Comparison of ENCODE assay signal across 15 mouse cellular contexts in the genomic region with DNA sequence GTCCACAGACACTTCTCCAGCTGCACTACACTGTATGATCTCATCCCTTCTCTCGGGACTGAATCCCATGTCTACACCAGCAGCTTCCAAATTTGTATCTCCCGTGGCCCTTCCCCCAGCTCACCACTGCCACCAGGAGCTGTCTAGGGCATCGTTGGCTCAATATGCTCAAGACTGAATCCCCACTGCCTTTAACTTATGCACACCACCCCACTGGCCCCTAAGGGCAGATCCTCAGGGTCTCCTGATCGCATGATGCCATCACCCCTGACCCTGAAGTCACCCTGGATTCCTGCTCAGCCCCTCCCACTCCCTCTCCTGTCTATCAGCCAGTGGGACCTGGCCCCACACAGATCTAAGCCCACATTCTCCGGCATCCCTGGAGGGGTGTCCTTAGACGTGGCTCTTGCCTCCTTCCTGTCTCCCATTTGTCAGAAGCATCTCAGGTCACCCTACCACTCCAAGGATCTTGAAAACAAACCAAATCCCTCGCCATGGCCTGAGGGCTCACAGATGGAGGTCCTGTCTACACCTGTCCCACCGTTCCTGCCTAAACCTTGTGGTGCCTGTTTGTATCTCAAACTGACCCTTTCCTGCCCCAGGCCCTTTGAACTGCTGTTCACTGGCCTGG. TPM values are rescaled to one million over a fixed set of nuclear protein-coding genes. Genes with fewer than 3 reads are reported as not detected.
DNase-seq lines count a peak whose midpoint lies in the region; ATAC-seq and TF ChIP-seq lines count a peak whose summit lies in the region.
"Had no signal": no experiment of that assay in that cellular context is flagged by ENCODE, and none has a peak within 500 bp of the region (broad histone marks: within the 10 kb centered on the region; RNA-seq: fewer than 3 reads in every experiment).

No protein-coding gene starts in this region.

- peaks cover 50% of the 10 kb centered on the region for H3K36me3 ChIP-seq in limb, embryonic 12.5 days
- peaks cover 45% of the 10 kb centered on the region for H3K36me3 ChIP-seq in limb, embryonic 10.5 days
- H3K36me3 ChIP-seq in kidney, embryonic 14.5 days (ENCODE audit: control insufficient read depth, insufficient read depth, low read length) = no peaks in the 10 kb centered on the region

- peaks cover 38% of the 10 kb centered on the region for H3K4me1 ChIP-seq in limb, embryonic 12.5 days (replicated peaks)
- peaks cover 44% of the 10 kb centered on the region for H3K4me1 ChIP-seq in limb, embryonic 10.5 days
- H3K4me1 ChIP-seq in olfactory bulb, adult 2 months (ENCODE audit: control insufficient read depth, insufficient read depth, low read length) = peaks cover 53% of the 10 kb centered on the region
- H3K4me1 ChIP-seq in kidney, embryonic 14.5 days (ENCODE audit: control insufficient read depth, insufficient read depth, low read length) = peaks cover 13% of the 10 kb centered on the region

- peak; percentile 39; the same call in 1 of the 2 replicates for ATAC-seq in frontal cortex, adult (ENCODE audit: low TSS enrichment)
- ATAC-seq in limb, embryonic 12.5 days (ENCODE audit: insufficient number of reproducible peaks, insufficient read depth, low FRiP score, low TSS enrichment, low read depth) = no peak
- no peak for ATAC-seq in kidney, embryonic 14.5 days (ENCODE audit: low FRiP score, low TSS enrichment)

- no peak for TF ChIP-seq CTCF in olfactory bulb, adult 2 months (IDR thresholded peaks at IDR 0.05; ENCODE audit: insufficient read depth, low read depth, low read length)

- H3K9me3 ChIP-seq in limb, embryonic 12.5 days = no peaks in the 10 kb centered on the region
- H3K9me3 ChIP-seq in limb, embryonic 10.5 days (replicated peaks) = no peaks in the 10 kb centered on the region
- no peaks in the 10 kb centered on the region for H3K9me3 ChIP-seq in kidney, embryonic 14.5 days (ENCODE audit: control insufficient read depth, low read length)
- H3K9me3 ChIP-seq: limb, embryonic 15.5 days had no signal

- DNase-seq in frontal cortex, postnatal 10 days (ENCODE audit: low spot score in 2 of 2) = no peak
- DNase-seq in limb, embryonic 10.5 days (ENCODE audit: low spot score) = no peak
- peak; percentile 60 to 61 for DNase-seq in cerebellum, postnatal 25 days
- no peak for DNase-seq in heart, postnatal 4 days
- DNase-seq: adrenal gland, postnatal 36 days; kidney, adult 2 months; lung, embryonic 14.5 days had no signal

- no peaks in the 10 kb centered on the region for H3K27me3 ChIP-seq in limb, embryonic 12.5 days
- peaks cover 6% of the 10 kb centered on the region; the same call in 1 of the 2 replicates for H3K27me3 ChIP-seq in limb, embryonic 10.5 days (ENCODE audit: low read depth, poor library complexity, severe bottlenecking)
- no peaks in the 10 kb centered on the region for H3K27me3 ChIP-seq in kidney, embryonic 14.5 days (ENCODE audit: control insufficient read depth, insufficient read depth, low read length)
- H3K27me3 ChIP-seq: limb, embryonic 15.5 days had no signal

- H3K4me2 ChIP-seq in limb, embryonic 12.5 days = peak overlapping the region; percentile 17; the same call in 1 of the 2 replicates
- no peak overlapping the region for H3K4me2 ChIP-seq in kidney, embryonic 14.5 days (replicated peaks; ENCODE audit: low read depth, low read length)
- H3K4me2 ChIP-seq: lung, embryonic 14.5 days had no signal

- no peak overlapping the region for H3K4me3 ChIP-seq in limb, embryonic 12.5 days (replicated peaks)
- H3K4me3 ChIP-seq in limb, embryonic 10.5 days = no peak overlapping the region
- peak overlapping the region; percentile 36 for H3K4me3 ChIP-seq in olfactory bulb, adult 2 months (ENCODE audit: insufficient read depth, low read depth, low read length)
- no peak overlapping the region for H3K4me3 ChIP-seq in kidney, embryonic 14.5 days (ENCODE audit: low read length)
- H3K4me3 ChIP-seq: erythroblast, embryonic 14.5 days; limb, embryonic 15.5 days had no signal

- H3K27ac ChIP-seq in limb, embryonic 12.5 days = no peak overlapping the region
- H3K27ac ChIP-seq in limb, embryonic 10.5 days = no peak overlapping the region
- H3K27ac ChIP-seq in olfactory bulb, adult 2 months (ENCODE audit: insufficient read depth, low read depth, low read length) = peak overlapping the region; percentile 80
- no peak overlapping the region for H3K27ac ChIP-seq in kidney, embryonic 14.5 days (ENCODE audit: low read depth, low read length)

- TF ChIP-seq POLR2A in olfactory bulb, adult 2 months (IDR thresholded peaks at IDR 0.05; ENCODE audit: insufficient read depth, low read depth, low read length) = no peak

- H3K9ac ChIP-seq in limb, embryonic 12.5 days (replicated peaks) = no peak overlapping the region
- no peak overlapping the region for H3K9ac ChIP-seq in kidney, embryonic 14.5 days (ENCODE audit: low read depth, low read length)
- H3K9ac ChIP-seq: limb, embryonic 15.5 days; lung, embryonic 14.5 days had no signal

- 65% methylated on average over 8 of the region's 8 CpGs for WGBS in limb, embryonic 12.5 days
- 67% methylated on average over 8 of the region's 8 CpGs for WGBS in limb, embryonic 10.5 days
- WGBS in olfactory bulb, adult 2 months = 44% methylated on average over 8 of the region's 8 CpGs
- WGBS in kidney, embryonic 14.5 days = 58% methylated on average over 8 of the region's 8 CpGs

RNA-seq across cellular contexts. Expression of a gene that starts 2.4 kb away (rescaled TPM):
- 55.4 and 62.1 TPM in 2 replicates for polyA plus RNA-seq in limb, embryonic 12.5 days (2016; fragmentation: Nextera tagmentation; extraction: Ambion mirVana)
- polyA plus RNA-seq in limb, embryonic 10.5 days (2016; fragmentation: Nextera tagmentation; extraction: Ambion mirVana) = 61.3 and 74.8 TPM in 2 replicates
- polyA plus RNA-seq in olfactory bulb, adult 2 months (2012; ENCODE audit: insufficient read depth, insufficient read length, low replicate concordance, missing spikeins) = not detected in 2 replicates
- total RNA-seq in heart, postnatal 4 days (2021) = 10 to 100 TPM; 34.5 to 48.3 TPM
- 36.2 and 50.3 TPM in 2 replicates for polyA plus RNA-seq in kidney, embryonic 14.5 days (2014; fragmentation: Nextera tagmentation; extraction: Ambion mirVana)

RNA-seq across cellular contexts. Expression of a gene that starts 3.4 kb away (rescaled TPM):
- 38.8 and 46.8 TPM in 2 replicates for polyA plus RNA-seq in limb, embryonic 12.5 days (2016; fragmentation: Nextera tagmentation; extraction: Ambion mirVana)
- 27.1 and 33.6 TPM in 2 replicates for polyA plus RNA-seq in limb, embryonic 10.5 days (2016; fragmentation: Nextera tagmentation; extraction: Ambion mirVana)
- 153 TPM in 1 of 2 replicates, not detected in the other for polyA plus RNA-seq in olfactory bulb, adult 2 months (2012; ENCODE audit: insufficient read depth, insufficient read length, low replicate concordance, missing spikeins)
- total RNA-seq in heart, postnatal 4 days (2021) = 1 to 10 TPM; 9.0 to 9.6 TPM
- polyA plus RNA-seq in kidney, embryonic 14.5 days (2014; fragmentation: Nextera tagmentation; extraction: Ambion mirVana) = 8.4 and 11.5 TPM in 2 replicates

RNA-seq across cellular contexts. Expression of a gene that starts 32.0 kb away (rescaled TPM):
- 44.3 and 45.8 TPM in 2 replicates for polyA plus RNA-seq in limb, embryonic 12.5 days (2016; fragmentation: Nextera tagmentation; extraction: Ambion mirVana)
- 36.3 and 37.0 TPM in 2 replicates for polyA plus RNA-seq in limb, embryonic 10.5 days (2016; fragmentation: Nextera tagmentation; extraction: Ambion mirVana)
- not detected in 2 replicates for polyA plus RNA-seq in olfactory bulb, adult 2 months (2012; ENCODE audit: insufficient read depth, insufficient read length, low replicate concordance, missing spikeins)
- 10 to 100 TPM; 43.7 to 47.6 TPM for total RNA-seq in heart, postnatal 4 days (2021)
- 50.1 and 52.0 TPM in 2 replicates for polyA plus RNA-seq in kidney, embryonic 14.5 days (2014; fragmentation: Nextera tagmentation; extraction: Ambion mirVana)

RNA-seq across cellular contexts. Expression of a gene that starts 38.3 kb away (rescaled TPM):
- polyA plus RNA-seq in limb, embryonic 12.5 days (2016; fragmentation: Nextera tagmentation; extraction: Ambion mirVana) = 0.95 TPM in 1 of 2 replicates, not detected in the other
- polyA plus RNA-seq in limb, embryonic 10.5 days (2016; fragmentation: Nextera tagmentation; extraction: Ambion mirVana) = not detected in 2 replicates
- not detected in 2 replicates for polyA plus RNA-seq in olfactory bulb, adult 2 months (2012; ENCODE audit: insufficient read depth, insufficient read length, low replicate concordance, missing spikeins)
- total RNA-seq in heart, postnatal 4 days (2021) = 1 to 10 TPM; 3.1 to 3.4 TPM
- 1.6 and 1.7 TPM in 2 replicates for polyA plus RNA-seq in kidney, embryonic 14.5 days (2014; fragmentation: Nextera tagmentation; extraction: Ambion mirVana)
- total RNA-seq: MEL had no signal
- polyA plus RNA-seq: C2C12; lung, embryonic 14.5 days had no signal

RNA-seq across cellular contexts. Expression of a gene that starts 46.0 kb away (rescaled TPM):
- polyA plus RNA-seq in limb, embryonic 12.5 days (2016; fragmentation: Nextera tagmentation; extraction: Ambion mirVana) = 32.2 and 36.7 TPM in 2 replicates
- polyA plus RNA-seq in limb, embryonic 10.5 days (2016; fragmentation: Nextera tagmentation; extraction: Ambion mirVana) = 32.7 and 37.0 TPM in 2 replicates
- polyA plus RNA-seq in olfactory bulb, adult 2 months (2012; ENCODE audit: insufficient read depth, insufficient read length, low replicate concordance, missing spikeins) = not detected in 2 replicates
- 10 to 100 TPM; 59.7 to 60.2 TPM for total RNA-seq in heart, postnatal 4 days (2021)
- 32.2 and 36.4 TPM in 2 replicates for polyA plus RNA-seq in kidney, embryonic 14.5 days (2014; fragmentation: Nextera tagmentation; extraction: Ambion mirVana)

Comparison
In these comparisons a context has a peak if more than half of its experiments do, and no peak if none do; other contexts are left out.
1. DNase-seq: peak in cerebellum, postnatal 25 days (2 of 2); none in frontal cortex, postnatal 10 days (0 of 2), limb, embryonic 10.5 days (single experiment) and heart, postnatal 4 days (single experiment).